Mouse (Mus musculus) embryonic facial prominence, embryonic 10.5 days (tissue): Measurements from ENCODE around the gene G6pd2. TPM values are rescaled to one million over a fixed set of nuclear protein-coding genes. Genes with fewer than 3 reads are reported as not detected.

Source experiments
- DNase-seq: peaks from one replicate; pipeline ENCODE4 v3.0.0-alpha.2; 2017; ENCODE audit warnings: low spot score
- H3K27ac ChIP-seq: fragments of 300-500 bp; sonication (generic); replicated peaks from 2 replicates; pipeline ENCODE4 v1.5.1; 2016; ENCODE audit warnings: mild to moderate bottlenecking
- H3K27me3 ChIP-seq: fragments of 300-500 bp; sonication (generic); replicated peaks from 2 replicates; pipeline ENCODE4 v1.6.1; 2016; ENCODE audit warnings: low read depth, mild to moderate bottlenecking; ENCODE audit not compliant: poor library complexity, severe bottlenecking
- H3K36me3 ChIP-seq: fragments of 300-500 bp; sonication (generic); replicated peaks from 2 replicates; pipeline ENCODE4 v1.6.1; 2016; ENCODE audit warnings: mild to moderate bottlenecking, moderate library complexity
- H3K4me1 ChIP-seq: fragments of 300-500 bp; sonication (generic); 2 replicates; pipeline ENCODE4 v1.6.1; 2016
- H3K4me3 ChIP-seq: fragments of 300-500 bp; sonication (generic); 2 replicates; pipeline ENCODE4 v1.5.1; 2016; ENCODE audit warnings: mild to moderate bottlenecking, moderate library complexity
- H3K9me3 ChIP-seq: fragments of 300-500 bp; sonication (generic); 2 replicates; pipeline ENCODE4 v1.6.1; 2016; ENCODE audit warnings: mild to moderate bottlenecking
- WGBS: fragments of 180-500 bp; shearing (Covaris S2); methylation state at CpG from one replicate; pipeline ENCODE4 v1.1.7; 2016; 5-methylcytosine and 5-hydroxymethylcytosine counted together
- polyA plus RNA-seq: library from polyadenylated mRNA; unstranded; fragments of >200 nt; fragmentation: Nextera tagmentation; extraction: Ambion mirVana; gene quantifications from 2 replicates; pipeline ENCODE4 v1.2.1, GENCODE M21; 2016

G6pd2 gene
- not detected in 2 replicates for polyA plus RNA-seq

DNA sequence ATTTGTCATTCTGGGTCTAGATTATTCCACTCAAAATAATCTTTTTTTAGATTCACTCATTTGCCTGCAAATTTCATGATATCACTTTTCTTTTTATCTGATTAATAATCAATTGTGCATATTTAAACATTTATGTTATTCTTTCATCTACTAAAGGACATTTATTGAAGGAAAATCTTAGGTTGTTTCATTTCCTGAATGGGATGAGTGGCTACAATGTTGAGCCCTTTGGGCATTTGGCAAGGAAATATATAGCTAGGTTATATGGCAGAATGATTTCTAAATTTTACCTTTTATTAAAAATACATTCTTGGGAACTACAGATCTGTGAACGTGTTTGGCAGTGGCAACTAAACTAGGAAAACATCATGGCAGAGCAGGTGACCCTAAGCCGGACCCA is at the start of gene G6pd2:
Gene G6pd2, plus strand, starts transcription at position 301 of the 400 bp plus-strand sequence.
- Histone ChIP-seq H3K9me3 (no peaks in the 10 kb centered on the region), H3K27ac (no peak within 1 kb of the TSS), H3K27me3 (no peaks in the 10 kb centered on the region), H3K36me3 (no peaks in the 10 kb centered on the region), H3K4me3 (no peak within 1 kb of the TSS), H3K4me1 (no peaks in the 10 kb centered on the region)
- no peak for DNase-seq
- 88% methylated on average over 2 of the region's 2 CpGs for WGBS

DNA sequence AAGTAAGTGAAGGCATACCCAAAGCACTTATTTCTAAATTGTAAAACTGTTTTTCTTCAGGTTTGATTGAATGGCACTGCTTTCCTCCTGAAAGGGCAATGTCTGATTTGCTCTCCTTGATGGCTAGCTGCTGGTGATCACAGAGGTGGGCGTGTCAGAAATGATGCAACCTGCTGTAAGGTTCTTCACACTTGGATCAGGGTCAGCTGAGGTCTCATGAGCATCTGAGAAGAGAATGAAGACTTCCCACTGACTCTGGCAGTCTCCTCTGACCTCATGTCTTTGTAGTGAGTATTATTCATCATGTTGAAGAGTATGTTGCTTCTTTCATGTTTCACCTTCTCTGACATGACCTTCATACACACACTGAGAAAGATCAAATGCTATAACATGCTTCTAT is 44.4 kb upstream of the G6pd2 start:
- WGBS = 82% methylated on average over 1 of the region's 1 CpGs
- DNase-seq = no peak
- Histone ChIP-seq H3K27ac (no peak overlapping the region), H3K27me3 (no peaks in the 10 kb centered on the region), H3K36me3 (no peaks in the 10 kb centered on the region), H3K4me3 (no peak overlapping the region), H3K4me1 (no peaks in the 10 kb centered on the region), H3K9me3 (peaks cover 4% of the 10 kb centered on the region; the same call in 1 of the 2 replicates)

DNA sequence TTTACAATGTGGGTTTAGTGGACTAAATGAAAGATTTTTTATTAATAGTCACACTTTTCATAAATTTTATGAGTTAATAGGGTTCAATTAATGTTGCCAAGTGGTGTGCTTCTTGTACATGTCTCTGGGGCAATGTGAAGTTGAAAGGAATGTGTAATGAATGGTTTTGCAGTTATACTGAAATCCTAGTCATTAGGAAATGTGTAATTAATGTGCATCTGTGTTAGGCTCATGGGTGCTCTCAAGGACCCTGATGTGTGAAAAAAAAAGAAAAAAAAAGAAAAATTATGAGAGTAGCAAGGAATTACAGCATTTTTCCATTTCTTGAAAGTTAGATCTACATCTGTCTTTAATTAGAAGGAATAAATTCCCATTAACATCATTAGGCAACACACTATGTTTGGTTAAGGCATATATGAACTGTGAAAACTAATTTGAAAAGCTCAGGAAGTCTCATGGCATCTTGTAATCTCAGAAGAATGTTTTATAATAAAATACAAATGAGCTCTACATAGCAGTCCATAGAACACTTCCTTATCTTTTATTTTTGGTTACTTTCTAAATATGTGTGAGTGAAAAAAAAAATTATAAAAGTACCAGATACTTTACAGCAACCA is 24.4 kb downstream of the G6pd2 start:
- Histone ChIP-seq H3K9me3 (no peaks in the 10 kb centered on the region), H3K36me3 (no peaks in the 10 kb centered on the region), H3K4me1 (no peaks in the 10 kb centered on the region), H3K4me3 (no peak overlapping the region), H3K27ac (no peak overlapping the region), H3K27me3 (no peaks in the 10 kb centered on the region)
- no peak for DNase-seq

DNA sequence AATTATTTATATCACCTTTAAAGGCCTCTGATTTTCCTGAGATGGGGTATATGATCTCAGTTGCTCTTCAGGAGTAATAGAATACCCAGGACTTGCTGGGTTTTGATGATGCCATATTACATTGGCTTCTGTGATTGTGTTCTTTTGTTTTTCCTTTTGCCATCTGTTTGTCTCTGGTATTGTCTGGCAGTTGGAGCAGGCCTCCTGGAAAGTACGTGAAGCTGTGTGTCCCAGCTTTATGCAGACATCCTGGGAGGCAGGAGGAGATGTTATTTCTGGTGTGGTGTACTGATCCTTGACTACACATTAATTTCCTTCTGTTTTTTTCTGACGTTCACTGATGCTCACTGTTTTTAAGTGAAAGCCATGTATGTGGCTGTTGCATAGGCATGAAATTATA is 35.3 kb downstream of the G6pd2 start:
- Histone ChIP-seq H3K4me1 (no peaks in the 10 kb centered on the region), H3K27ac (no peak overlapping the region), H3K36me3 (no peaks in the 10 kb centered on the region), H3K4me3 (no peak overlapping the region), H3K27me3 (no peaks in the 10 kb centered on the region), H3K9me3 (no peaks in the 10 kb centered on the region)
- 80% methylated on average over 2 of the region's 2 CpGs for WGBS
- no peak for DNase-seq
